Mouse (Mus musculus) limb, embryonic 14.5 days (tissue): Measurements from ENCODE around the gene Spn. TPM values are rescaled to one million over a fixed set of nuclear protein-coding genes. Genes with fewer than 3 reads are reported as not detected.

Experiments
- ATAC-seq: fragments of 200-750 bp; cut with Nextera tagmentation; 2 replicates; pipeline ENCODE4 v1.8.0; 2017; ENCODE audit warnings: low read depth, moderate number of reproducible peaks, moderate TSS enrichment; ENCODE audit not compliant: low FRiP score
- DNase-seq: peaks from one replicate; pipeline ENCODE4 v3.0.0-alpha.2; 2015; ENCODE audit warnings: low spot score
- H3K27ac ChIP-seq: fragments of 300-500 bp; sonication (generic); replicated peaks from 2 replicates; pipeline ENCODE4 v1.5.1; 2014; ENCODE audit warnings: low read depth, mild to moderate bottlenecking, low read length, moderate library complexity, mixed read lengths
- H3K27me3 ChIP-seq: fragments of 300-500 bp; sonication (generic); 2 replicates; pipeline ENCODE4 v1.6.1; 2014; ENCODE audit warnings: low read length, mixed read lengths; ENCODE audit not compliant: control insufficient read depth, insufficient read depth
- H3K36me3 ChIP-seq: fragments of 300-500 bp; sonication (generic); 2 replicates; pipeline ENCODE4 v1.6.1; 2014; ENCODE audit warnings: mild to moderate bottlenecking, low read length, moderate library complexity, mixed read lengths; ENCODE audit not compliant: control insufficient read depth, insufficient read depth
- H3K4me1 ChIP-seq: fragments of 300-500 bp; sonication (generic); 2 replicates; pipeline ENCODE4 v1.6.1; 2014; ENCODE audit warnings: antibody characterized with exemption, low read length, mixed read lengths; ENCODE audit not compliant: control insufficient read depth, insufficient read depth
- H3K4me2 ChIP-seq: fragments of 300-500 bp; sonication (generic); replicated peaks from 2 replicates; pipeline ENCODE4 v1.6.1; 2014; ENCODE audit warnings: low read depth, mild to moderate bottlenecking, low read length, moderate library complexity; ENCODE audit not compliant: severe bottlenecking
- H3K4me3 ChIP-seq: fragments of 300-500 bp; sonication (generic); replicated peaks from 2 replicates; pipeline ENCODE4 v1.5.1; 2014; ENCODE audit warnings: low read length
- H3K9ac ChIP-seq: fragments of 300-500 bp; sonication (generic); 2 replicates; pipeline ENCODE4 v1.6.1; 2014; ENCODE audit warnings: mild to moderate bottlenecking, low read depth, low read length, moderate library complexity; ENCODE audit not compliant: severe bottlenecking
- H3K9me3 ChIP-seq: fragments of 300-500 bp; sonication (generic); 2 replicates; pipeline ENCODE4 v1.6.1; 2016; ENCODE audit warnings: low read length; ENCODE audit not compliant: control insufficient read depth
- POLR2A ChIP-seq: fragments of 200-500 bp; IDR thresholded peaks from 2 replicates; pipeline ENCODE4 v1.8.0; 2012; ENCODE audit warnings: inconsistent platforms, mild to moderate bottlenecking, moderate library complexity, borderline replicate concordance; ENCODE audit not compliant: insufficient read depth, insufficient read length; ENCODE audit errors: extremely low read depth
- WGBS: fragments of 180-500 bp; shearing (Covaris S2); extraction: QIAGEN DNeasy Blood & Tissue Kit; methylation state at CpG from one replicate; pipeline ENCODE4 v1.1.7; 2014; 5-methylcytosine and 5-hydroxymethylcytosine counted together
- polyA plus RNA-seq, 2 experiments: library from polyadenylated mRNA; depleted of rRNA in 1 of 2; stranded (reverse) in 1 of 2; unstranded in 1 of 2; fragments of >200 nt; fragmentation: Nextera tagmentation in 1 of 2; extraction: Ambion mirVana in 1 of 2; gene quantifications; 2 replicates each; pipeline versions ENCODE4 v1.2.1 to v1.2.3; 2012 to 2014

The Spn gene
- polyA plus RNA-seq, 2 experiments, result 0.37 to 0.73 TPM

- Histone ChIP-seq H3K4me2 (no peak overlapping the region), H3K4me1 (no peaks in the 10 kb centered on the region), H3K9me3 (no peaks in the 10 kb centered on the region), H3K36me3 (no peaks in the 10 kb centered on the region), H3K27me3 (no peaks in the 10 kb centered on the region), H3K27ac (no peak overlapping the region), H3K4me3 (no peak overlapping the region), H3K9ac (no peak overlapping the region)
- no peak for ATAC-seq
- no peak for TF ChIP-seq POLR2A
- 68% methylated on average over 7 of the region's 7 CpGs for WGBS
- no peak for DNase-seq
Observed at GRCm38 (mm10) chr7:127105551-127105950, 32.1 kb downstream of the Spn start.

DNA sequence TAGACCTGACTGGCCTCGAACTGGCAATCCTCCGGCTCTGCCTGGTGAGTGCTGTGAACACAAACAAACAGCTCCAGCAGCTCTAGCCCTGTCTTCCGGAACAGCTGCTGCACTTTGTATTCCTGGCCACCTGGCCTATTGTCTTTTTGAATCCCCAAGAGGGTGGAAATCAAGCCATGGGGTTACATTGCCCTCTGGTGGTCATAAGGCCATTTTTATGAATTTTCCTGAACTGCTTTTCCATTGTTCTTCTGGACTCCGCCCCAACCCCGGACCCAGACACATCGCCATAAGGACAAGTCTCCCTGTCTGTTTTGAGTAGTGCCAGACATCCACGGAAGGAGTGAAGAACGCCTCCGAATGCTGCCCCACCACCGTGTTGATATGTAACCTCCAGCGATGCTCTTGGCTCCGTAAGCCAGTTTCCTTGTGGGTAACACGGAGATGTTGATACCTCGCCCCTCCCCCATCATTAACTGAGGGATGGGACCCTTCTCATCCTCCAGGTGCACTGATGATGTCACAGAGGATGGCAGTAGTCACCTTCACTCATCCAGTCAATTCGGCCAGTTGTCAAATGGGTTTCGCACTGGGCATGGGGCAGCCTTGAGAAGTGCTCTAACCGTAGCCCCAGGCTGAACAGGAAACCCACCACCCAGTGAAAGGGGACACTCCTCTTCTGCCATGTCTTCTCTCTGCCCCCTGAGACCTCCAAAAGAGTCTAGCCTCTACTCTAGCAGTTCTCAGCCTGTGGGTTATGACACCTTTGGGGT is 32.9 kb downstream of the Spn start:
- 15% methylated on average over 17 of the region's 17 CpGs for whole genome bisulfite sequencing
- Histone ChIP-seq H3K36me3 (no peaks in the 10 kb centered on the region), H3K9me3 (no peaks in the 10 kb centered on the region), H3K4me3 (peak overlapping the region; percentile 33), H3K27ac (no peak overlapping the region), H3K27me3 (no peaks in the 10 kb centered on the region), H3K4me1 (no peaks in the 10 kb centered on the region), H3K9ac (peak overlapping the region; percentile 46), H3K4me2 (peak overlapping the region; percentile 49)
- DNase-seq (peak; percentile 87), ATAC-seq (peak; percentile 88)
- TF ChIP-seq POLR2A, result 0 out of 2 replicates have a peak, but pooled peaks have one; percentile 8

- TF ChIP-seq POLR2A, result no peak
- H3K27ac ChIP-seq, result no peak overlapping the region
- no peak overlapping the region for H3K4me3 ChIP-seq
- no peaks in the 10 kb centered on the region for H3K9me3 ChIP-seq
- H3K27me3 ChIP-seq, result no peaks in the 10 kb centered on the region
- no peaks in the 10 kb centered on the region for H3K4me1 ChIP-seq
- DNase-seq, result no peak
- H3K9ac ChIP-seq, result peak overlapping the region; percentile 6; the same call in 1 of the 2 replicates
- WGBS, result 68% methylated on average over 6 of the region's 6 CpGs
- no peak for ATAC-seq
- H3K4me2 ChIP-seq, result no peak overlapping the region
- no peaks in the 10 kb centered on the region for H3K36me3 ChIP-seq
Observed at GRCm38 (mm10) chr7:127103960-127104359, 33.7 kb downstream of the Spn start.

GRCm38 (mm10) chr7:127102148-127102547 is 35.5 kb downstream of the Spn start:
- WGBS, result 75% methylated on average over 6 of the region's 6 CpGs

DNA sequence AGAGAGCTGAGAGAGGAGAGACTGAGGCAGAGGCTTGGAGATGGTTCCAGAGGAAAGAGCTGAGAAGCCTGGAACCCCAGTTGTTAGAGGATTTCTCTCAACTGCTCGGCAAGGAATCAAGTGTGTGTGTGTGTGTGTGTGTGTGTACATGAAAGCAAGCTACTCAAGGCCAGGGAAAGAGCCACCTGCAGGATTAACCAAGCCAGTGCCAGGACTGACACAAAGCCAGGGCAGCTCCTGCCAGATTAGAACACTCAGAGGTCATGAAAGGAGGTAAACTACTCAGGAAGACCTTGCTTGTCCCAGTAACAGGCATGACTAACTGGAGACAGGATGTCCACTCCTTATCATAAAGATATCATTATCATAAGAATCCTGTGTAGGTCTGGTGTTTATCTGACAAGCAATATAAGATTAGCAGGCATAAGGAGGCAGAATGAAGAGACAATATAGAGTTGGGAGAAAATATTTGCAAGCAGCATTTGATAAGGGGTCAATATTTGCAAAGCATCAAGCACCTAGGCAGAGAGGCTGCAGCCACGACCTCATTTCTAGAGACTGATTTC is 36.1 kb downstream of the Spn start:
- no peak for TF ChIP-seq POLR2A
- no peak overlapping the region for H3K4me2 ChIP-seq
- H3K36me3 ChIP-seq, result no peaks in the 10 kb centered on the region
- no peaks in the 10 kb centered on the region for H3K4me1 ChIP-seq
- ATAC-seq (no peak), DNase-seq (no peak)
- H3K9ac ChIP-seq, result no peak overlapping the region
- no peak overlapping the region for H3K4me3 ChIP-seq
- H3K9me3 ChIP-seq, result no peaks in the 10 kb centered on the region
- 24% methylated on average over 2 of the region's 2 CpGs for WGBS
- H3K27ac ChIP-seq, result no peak overlapping the region
- H3K27me3 ChIP-seq, result no peaks in the 10 kb centered on the region

More at GRCm38 (mm10) chr7:127102148-127102547, 35.5 kb downstream of the Spn start:
- DNase-seq (no peak), ATAC-seq (no peak)
- Histone ChIP-seq H3K4me2 (no peak overlapping the region), H3K27me3 (no peaks in the 10 kb centered on the region), H3K9ac (no peak overlapping the region), H3K9me3 (no peaks in the 10 kb centered on the region), H3K4me3 (no peak overlapping the region), H3K36me3 (no peaks in the 10 kb centered on the region), H3K4me1 (no peaks in the 10 kb centered on the region), H3K27ac (no peak overlapping the region)
- TF ChIP-seq POLR2A, result no peak
